Mouse (Mus musculus): ENCODE measurements around the gene Gm27179. TPM values are rescaled to one million over a fixed set of nuclear protein-coding genes. Genes with fewer than 3 reads are reported as not detected.
"Not testable (repeated sequence)": the region's sequence is repeated elsewhere in the genome, so short reads cannot be mapped to it uniquely, and the experiment has no call there.

Gm27179 gene
- total and polyA plus RNA-seq, 2 experiments from 2014 or later, result 0.04 TPM; not detected in 1

DNA sequence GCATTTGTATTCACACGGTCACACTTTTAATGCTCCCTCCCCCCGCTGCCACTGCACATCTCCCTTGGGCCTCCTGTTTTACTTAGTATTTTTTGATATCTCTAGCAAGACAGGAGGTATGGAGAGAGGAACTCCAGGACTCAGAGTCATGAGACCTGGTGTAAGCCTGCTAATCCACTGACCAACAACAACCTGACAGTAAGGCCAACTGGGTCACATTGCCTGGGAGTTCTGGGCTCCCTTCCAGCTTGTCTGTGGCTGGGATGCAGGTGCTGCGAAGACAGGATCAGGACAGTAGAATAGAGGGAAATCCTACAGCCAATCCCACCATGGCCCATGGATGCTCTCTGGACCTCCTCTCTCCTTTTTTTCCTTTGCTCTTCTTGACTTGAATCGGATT lies 47.9 kb downstream of the Gm27179 start:
- DNase-seq (ENCODE audit: low spot score); H3K4me1 ChIP-seq (ENCODE audit: control insufficient read depth, insufficient read depth); H3K9me3 ChIP-seq (replicated peaks; ENCODE audit: control insufficient read depth, low read length); H3K27ac ChIP-seq (ENCODE audit: low read depth); H3K27me3 ChIP-seq (ENCODE audit: control insufficient read depth, insufficient read depth, low read length); H3K36me3 ChIP-seq (replicated peaks; ENCODE audit: control insufficient read depth, insufficient read depth, low read length); H3K9ac ChIP-seq (replicated peaks; ENCODE audit: low read depth, low read length); H3K4me2 ChIP-seq (ENCODE audit: low read depth, low read length); H3K4me3 ChIP-seq (ENCODE audit: low read depth, low read length): not testable (repeated sequence)
- WGBS, result no CpG with 5 or more reads among the region's 4 CpGs
- ATAC-seq (ENCODE audit: insufficient read depth, low read depth), result peak; percentile 51; the same call in 1 of the 2 replicates

Other genes with a start within 250 kb of the Gm27179 start
- not detected in 2 replicates for gene Synb, start 218.2 kb downstream of the Gm27179 start, total RNA-seq (2014; rRNA removed; ENCODE audit: low replicate concordance)
- gene Synb, start 218.2 kb downstream of the Gm27179 start, polyA plus RNA-seq (2015; fragmentation: Nextera tagmentation; extraction: Ambion mirVana), result not detected in 2 replicates
- gene Gm16867, start 9.2 kb downstream of the Gm27179 start, total RNA-seq (2014; rRNA removed; ENCODE audit: low replicate concordance), result not detected in 2 replicates
- gene Gm16867, start 9.2 kb downstream of the Gm27179 start, polyA plus RNA-seq (2015; fragmentation: Nextera tagmentation; extraction: Ambion mirVana), result not detected in 2 replicates
- gene Entpd4b, start 42.9 kb upstream of the Gm27179 start, total RNA-seq (2014; rRNA removed; ENCODE audit: low replicate concordance), result 19.8 and 30.4 TPM in 2 replicates
- 17.2 and 17.7 TPM in 2 replicates for gene Entpd4b, start 42.9 kb upstream of the Gm27179 start, polyA plus RNA-seq (2015; fragmentation: Nextera tagmentation; extraction: Ambion mirVana)

All from heart, postnatal 0 days (tissue).